Mouse (Mus musculus): Measurements from ENCODE around the gene A830005F24Rik.

Gene A830005F24Rik

DNA sequence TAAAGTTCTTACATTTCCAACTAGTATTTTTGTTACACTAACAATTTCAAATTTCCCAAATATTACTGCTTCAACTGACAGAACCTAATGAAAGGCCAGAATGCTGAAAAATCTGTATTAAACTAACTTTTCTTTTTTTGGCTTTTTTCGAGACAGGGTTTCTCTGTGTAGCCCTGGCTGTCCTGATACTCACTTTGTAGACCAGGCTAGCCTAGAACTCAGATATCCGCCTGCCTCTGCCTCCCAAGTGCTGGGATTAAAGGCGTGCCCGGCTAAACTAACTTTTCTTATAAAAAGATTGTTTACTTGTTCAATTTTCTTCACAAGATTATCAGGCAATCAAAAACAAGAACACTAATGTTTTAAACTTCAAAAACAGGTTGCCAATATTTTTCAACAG is 31.5 kb downstream of the A830005F24Rik start:
- no peak for DNase-seq (ENCODE audit: low spot score)

GRCm38 (mm10) chr13:48545476-48546281 is 32.3 kb downstream of the A830005F24Rik start:
- peak; percentile 99 for DNase-seq (ENCODE audit: low spot score)

- DNase-seq (ENCODE audit: low spot score) = peak; percentile 99
Observed at GRCm38 (mm10) chr13:48546330-48546917, 33.1 kb downstream of the A830005F24Rik start.

DNA sequence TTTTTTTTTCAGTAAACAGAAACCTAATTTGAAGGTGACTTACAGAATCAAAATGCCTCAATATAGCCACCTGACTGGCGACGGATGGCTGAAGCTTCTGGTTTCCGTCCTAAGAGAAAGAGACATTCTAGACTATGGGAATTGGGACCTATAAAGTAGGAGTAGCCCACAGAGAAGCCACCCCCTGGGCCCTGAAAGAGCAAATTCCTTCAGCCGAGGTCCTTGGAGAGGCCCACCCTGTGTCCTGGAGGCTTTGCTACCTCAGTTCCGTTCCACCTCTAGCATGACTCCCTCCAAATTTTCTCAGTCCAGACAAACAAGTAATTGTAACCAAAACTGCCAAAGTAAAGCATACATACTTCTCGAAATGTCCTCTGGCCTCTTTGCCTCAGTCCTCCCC is 34.3 kb downstream of the A830005F24Rik start:
- no peak for DNase-seq (ENCODE audit: low spot score)

- DNase-seq (ENCODE audit: low spot score) = no peak
Observed at GRCm38 (mm10) chr13:48548296-48548695, 34.9 kb downstream of the A830005F24Rik start.

DNA sequence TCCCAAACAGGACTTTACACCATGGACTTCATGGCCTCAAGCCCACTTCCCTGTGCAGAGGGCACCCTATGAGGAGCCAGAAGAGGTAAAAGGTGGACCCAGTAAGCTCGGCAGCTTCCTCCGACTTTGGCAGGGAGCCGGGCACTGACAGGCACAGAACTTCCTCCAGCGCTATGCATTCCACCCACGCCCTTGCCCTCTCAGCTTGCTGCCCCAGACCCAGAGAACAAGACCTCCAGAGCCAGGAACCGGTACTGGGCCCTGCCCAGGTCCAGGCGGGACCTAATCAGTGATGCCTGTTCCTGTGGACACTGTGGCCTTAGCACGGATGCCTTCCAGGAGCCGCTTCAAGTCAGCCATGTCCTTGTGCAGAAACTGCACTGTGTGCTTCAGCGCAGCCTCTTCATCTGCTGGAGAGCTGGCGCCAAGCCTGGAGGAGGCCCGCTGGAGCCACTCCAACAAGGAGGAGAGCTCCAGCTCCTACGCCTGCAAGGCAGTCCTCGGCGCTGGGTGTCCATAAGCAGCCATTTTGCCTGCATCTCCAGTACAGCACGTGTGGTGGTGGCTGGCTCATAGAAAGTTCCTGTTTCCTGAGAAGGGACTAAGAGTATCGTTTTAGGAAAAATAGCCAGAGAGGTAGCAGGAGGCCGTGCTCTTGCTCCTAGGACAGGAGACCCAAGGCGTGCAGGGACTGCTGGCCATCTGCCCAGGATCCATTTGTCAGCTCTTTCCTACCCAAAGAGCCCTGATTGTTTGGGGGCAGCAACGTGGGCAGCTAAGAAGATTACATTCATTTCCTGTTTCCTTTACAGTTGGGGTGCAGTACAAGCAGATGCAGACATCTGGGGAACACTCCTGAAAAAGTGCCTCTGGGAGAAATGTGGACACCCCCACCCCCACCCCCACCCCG is 39.1 kb downstream of the A830005F24Rik start:
- DNase-seq (ENCODE audit: low spot score) = no peak

DNA sequence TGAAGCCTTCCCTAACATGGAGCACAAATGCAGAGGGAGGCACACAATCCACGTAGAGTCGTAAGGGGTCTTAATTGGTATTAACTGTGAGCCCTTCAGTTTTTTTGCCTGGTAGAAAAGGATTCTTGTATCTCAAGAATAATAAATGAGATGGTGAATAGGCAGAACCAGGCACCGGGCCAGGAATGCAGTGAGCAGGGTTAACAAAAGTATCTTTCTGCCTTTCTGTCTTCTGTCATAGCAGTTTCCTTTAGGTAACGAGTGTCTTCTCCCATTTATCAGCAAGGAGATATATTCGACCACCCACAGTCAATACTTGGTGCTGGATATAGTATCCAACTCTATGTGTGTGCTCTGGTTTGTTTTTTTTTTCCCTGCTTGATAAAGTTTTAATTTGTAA is 40.1 kb downstream of the A830005F24Rik start:
- DNase-seq (ENCODE audit: low spot score) = no peak

DNA sequence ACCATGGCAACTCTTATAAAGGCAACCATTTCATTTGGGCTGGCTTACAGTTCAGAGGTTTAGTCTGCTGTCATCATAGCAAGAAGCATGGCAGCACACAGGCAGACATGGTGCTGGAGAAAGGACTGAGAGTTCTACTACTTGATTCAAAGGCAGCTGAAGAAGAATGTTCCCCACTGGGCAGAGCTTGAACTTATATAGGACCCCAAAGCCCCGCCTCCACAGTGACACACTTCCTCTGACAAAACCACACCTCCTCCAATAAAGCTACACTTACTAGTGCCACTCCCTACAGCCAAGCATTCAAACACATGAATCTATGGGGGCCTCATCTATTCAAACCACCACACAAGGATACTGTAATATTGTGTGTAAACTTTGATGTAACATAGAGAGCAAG is 41.2 kb downstream of the A830005F24Rik start:
- no peak for DNase-seq (ENCODE audit: low spot score)

DNA sequence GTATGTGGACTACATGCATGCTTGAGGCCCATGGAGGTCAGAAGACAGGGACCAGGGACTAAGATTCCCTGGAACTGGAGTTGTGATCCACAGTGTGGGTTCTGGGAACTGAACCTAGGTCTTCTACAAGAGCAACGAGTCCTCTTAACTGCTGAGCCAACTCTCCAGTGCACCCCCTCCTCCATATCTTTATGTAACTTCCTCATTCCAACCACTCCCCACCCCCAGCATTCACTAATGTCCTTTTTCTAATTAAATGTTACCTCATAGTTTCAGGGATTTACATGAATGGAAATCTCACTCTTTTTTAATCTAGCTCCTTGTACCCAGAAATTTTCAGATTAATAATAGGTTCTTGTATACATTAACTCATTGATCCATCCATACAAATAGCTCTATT is 42.6 kb downstream of the A830005F24Rik start:
- no peak for DNase-seq (ENCODE audit: low spot score)

GRCm38 (mm10) chr13:48561481-48561880 is 48.1 kb downstream of the A830005F24Rik start:
- DNase-seq (ENCODE audit: low spot score) = no peak

GRCm38 (mm10) chr13:48562336-48562735 is 49.0 kb downstream of the A830005F24Rik start:
- no peak for DNase-seq (ENCODE audit: low spot score)

Measured in yolk sac, embryonic 10.5 days (tissue).